Mouse (Mus musculus) bone marrow macrophage, adult 2 months (primary cell): ENCODE measurements at regions not wholly inside any gene's neighbourhood (a gene's known extent, or its start where the extent isn't known, plus 50 kb on each side); places are given as distances from the start of the nearest gene placed in this dataset.

Experiments
- CTCF ChIP-seq: IDR thresholded peaks from 2 replicates; pipeline ENCODE4 v1.5.1; 2012; ENCODE audit warnings: low read depth, mild to moderate bottlenecking, low read length, moderate library complexity
- POLR2A ChIP-seq: IDR thresholded peaks from 2 replicates; pipeline ENCODE4 v1.6.1; 2012; ENCODE audit warnings: mild to moderate bottlenecking, low read depth, low read length, borderline replicate concordance

- TF ChIP-seq CTCF: no peak
- TF ChIP-seq POLR2A: no peak
Measured at GRCm38 (mm10) chr9:93306753-93307152, 764.7 kb downstream of the Plod2 start.
